Comparison of ENCODE assay signal across 8 mouse cellular contexts in the genomic region with DNA sequence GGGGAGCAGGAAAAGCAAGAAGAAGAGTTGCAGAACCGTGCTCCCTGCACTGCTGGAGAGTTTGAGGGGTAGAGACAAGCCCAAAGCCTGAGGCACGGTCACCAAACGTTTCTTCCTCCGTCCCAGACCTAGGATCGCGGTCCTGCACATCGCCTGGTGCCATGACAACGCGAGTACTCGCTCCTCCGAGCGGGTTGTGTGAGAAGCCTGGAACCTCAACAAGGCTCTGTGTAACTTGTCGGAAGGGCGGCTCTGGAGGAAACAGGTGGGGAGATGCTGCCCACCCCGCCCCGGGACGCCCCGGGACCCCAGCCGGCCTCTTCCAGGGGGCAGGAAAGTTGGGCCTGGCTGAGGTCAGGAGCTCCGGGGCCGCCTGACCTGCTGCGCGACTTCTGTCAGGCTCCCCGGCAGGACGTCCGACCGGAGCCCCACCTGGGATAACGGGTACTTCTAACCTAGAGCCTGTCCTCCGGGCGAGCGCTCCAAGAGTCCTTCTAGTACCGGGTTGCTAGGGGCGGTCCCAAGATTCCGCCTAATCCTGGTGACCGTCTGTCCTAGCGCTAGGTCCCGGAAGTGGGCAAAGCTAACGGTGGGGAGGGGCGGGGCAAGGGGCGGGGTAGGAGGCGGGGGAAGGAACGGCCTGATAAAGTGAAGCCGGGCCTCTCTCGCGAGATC. TPM values are rescaled to one million over a fixed set of nuclear protein-coding genes. Genes with fewer than 3 reads are reported as not detected.
DNase-seq lines count a peak whose midpoint lies in the region; ATAC-seq and TF ChIP-seq lines count a peak whose summit lies in the region.

Gene Styxl1, minus strand, starts transcription at position 590 of the 675 bp plus-strand sequence.

- no peak for TF ChIP-seq EP300 in lung, postnatal 0 days (IDR thresholded peaks at IDR 0.05)

- no peaks in the 10 kb centered on the region for H3K9me3 ChIP-seq in forebrain, postnatal 0 days (ENCODE audit: low read length)
- no peaks in the 10 kb centered on the region for H3K9me3 ChIP-seq in lung, postnatal 0 days (ENCODE audit: low read length)

- no peak for TF ChIP-seq CTCF in spleen, adult 2 months (IDR thresholded peaks at IDR 0.05; ENCODE audit: extremely low read depth, insufficient read depth, insufficient read length, insufficient replicate concordance)
- TF ChIP-seq CTCF in forebrain, postnatal 0 days (IDR thresholded peaks at IDR 0.05; ENCODE audit: low read depth) = no peak
- TF ChIP-seq CTCF in lung, postnatal 0 days (IDR thresholded peaks at IDR 0.05) = no peak

- no peak for DNase-seq in frontal cortex, postnatal 10 days (ENCODE audit: low spot score in 2 of 2)
- peak in 1 of 2 experiments; percentile 2 for DNase-seq in spleen, adult 2 months (ENCODE audit: low read depth in 1 of 2, low spot score in 2 of 2)
- no peak for DNase-seq in spleen, postnatal 4 days (ENCODE audit: low spot score in 2 of 2)
- peak; percentile 52 for DNase-seq in forebrain, postnatal 0 days
- DNase-seq in lung, postnatal 0 days (ENCODE audit: low spot score) = peak; percentile 54
- no peak for DNase-seq in ovary, postnatal 10 days (ENCODE audit: low spot score)
- no peak for DNase-seq in T-cell, adult 2 months (ENCODE audit: low spot score)

- peak within 1 kb of the TSS; percentile 93 for H3K27ac ChIP-seq in spleen, adult 2 months (ENCODE audit: insufficient read depth, low read length)
- H3K27ac ChIP-seq in forebrain, postnatal 0 days (ENCODE audit: low read depth, low read length) = peak within 1 kb of the TSS; percentile 93
- H3K27ac ChIP-seq in lung, postnatal 0 days (ENCODE audit: low read length) = peak within 1 kb of the TSS; percentile 90

- WGBS in spleen, adult 2 months = 1% methylated on average over 45 of the region's 45 CpGs
- WGBS in forebrain, postnatal 0 days = 1% methylated on average over 45 of the region's 45 CpGs
- WGBS in lung, postnatal 0 days = 2% methylated on average over 42 of the region's 45 CpGs

- peak within 1 kb of the TSS; percentile 94 for H3K4me3 ChIP-seq in spleen, adult 2 months (ENCODE audit: extremely low read depth, insufficient read depth, insufficient read length)
- H3K4me3 ChIP-seq in forebrain, postnatal 0 days (ENCODE audit: low read depth, low read length) = peak within 1 kb of the TSS; percentile 91
- peak within 1 kb of the TSS; percentile 53 for H3K4me3 ChIP-seq in lung, postnatal 0 days (ENCODE audit: low read depth, low read length)

- peak within 1 kb of the TSS; percentile 94 for H3K4me2 ChIP-seq in forebrain, postnatal 0 days (ENCODE audit: low read depth)
- peak within 1 kb of the TSS; percentile 91 for H3K4me2 ChIP-seq in lung, postnatal 0 days (replicated peaks; ENCODE audit: low read depth, low read length)

- H3K27me3 ChIP-seq in spleen, adult 2 months (ENCODE audit: control insufficient read depth, insufficient read depth, low read length) = no peaks in the 10 kb centered on the region
- H3K27me3 ChIP-seq in forebrain, postnatal 0 days (ENCODE audit: insufficient read depth, low read length) = no peaks in the 10 kb centered on the region
- H3K27me3 ChIP-seq in lung, postnatal 0 days (replicated peaks; ENCODE audit: insufficient read depth, low read length) = no peaks in the 10 kb centered on the region

- H3K9ac ChIP-seq in forebrain, postnatal 0 days = peak within 1 kb of the TSS; percentile 99
- H3K9ac ChIP-seq in lung, postnatal 0 days (replicated peaks; ENCODE audit: low read depth) = peak within 1 kb of the TSS; percentile 77

- peaks cover 9% of the 10 kb centered on the region; the same call in 1 of the 2 replicates for H3K4me1 ChIP-seq in spleen, adult 2 months (ENCODE audit: control insufficient read depth, insufficient read depth, insufficient read length)
- H3K4me1 ChIP-seq in forebrain, postnatal 0 days (ENCODE audit: insufficient read depth) = peaks cover 7% of the 10 kb centered on the region
- 0 out of 2 replicates have a peak, but pooled peaks cover 3% of the 10 kb centered on the region for H3K4me1 ChIP-seq in lung, postnatal 0 days (ENCODE audit: insufficient read depth, low read depth, low read length)

- TF ChIP-seq POLR2A in spleen, adult 2 months (IDR thresholded peaks at IDR 0.05; ENCODE audit: low read depth, low read length) = peak; percentile 15; the same call in 1 of the 2 replicates

- H3K36me3 ChIP-seq in spleen, adult 2 months (ENCODE audit: control insufficient read depth, insufficient read depth, low read length) = no peaks in the 10 kb centered on the region
- peaks cover 6% of the 10 kb centered on the region for H3K36me3 ChIP-seq in forebrain, postnatal 0 days (ENCODE audit: insufficient read depth)
- peaks cover 4% of the 10 kb centered on the region; the same call in 1 of the 2 replicates for H3K36me3 ChIP-seq in lung, postnatal 0 days (ENCODE audit: insufficient read depth, low read length)

- 0 out of 2 replicates have a peak, but pooled peaks have one; percentile 20 for ATAC-seq in frontal cortex, adult (ENCODE audit: low TSS enrichment)
- ATAC-seq in forebrain, postnatal 0 days = peak; percentile 32
- peak; percentile 13 for ATAC-seq in lung, postnatal 0 days

RNA-seq across cellular contexts. Expression of gene Styxl1, which starts in this region (rescaled TPM):
- not detected in 2 replicates for polyA plus RNA-seq in spleen, adult 2 months (2012; rRNA removed)
- total RNA-seq in forebrain, postnatal 0 days (2014; rRNA removed) = 0.29 and 0.54 TPM in 2 replicates
- 0.25 and 1.0 TPM in 2 replicates for polyA plus RNA-seq in forebrain, postnatal 0 days (2015; fragmentation: Nextera tagmentation; extraction: Ambion mirVana)
- 1.7 TPM in 2 replicates for polyA plus RNA-seq in lung, postnatal 0 days (2015; fragmentation: Nextera tagmentation; extraction: Ambion mirVana)

Comparison
In these comparisons a context has a peak if more than half of its experiments do, and no peak if none do; other contexts are left out.
1. DNase-seq: peak in forebrain, postnatal 0 days (single experiment) and lung, postnatal 0 days (single experiment); none in frontal cortex, postnatal 10 days (0 of 2), spleen, postnatal 4 days (0 of 2), ovary, postnatal 10 days (single experiment) and T-cell, adult 2 months (single experiment).
2. Peak in every context shown above with its lines, with median percentiles within 50 percentile points of each other: ATAC-seq, H3K27ac ChIP-seq and H3K4me3 ChIP-seq.